In the genomic region with DNA sequence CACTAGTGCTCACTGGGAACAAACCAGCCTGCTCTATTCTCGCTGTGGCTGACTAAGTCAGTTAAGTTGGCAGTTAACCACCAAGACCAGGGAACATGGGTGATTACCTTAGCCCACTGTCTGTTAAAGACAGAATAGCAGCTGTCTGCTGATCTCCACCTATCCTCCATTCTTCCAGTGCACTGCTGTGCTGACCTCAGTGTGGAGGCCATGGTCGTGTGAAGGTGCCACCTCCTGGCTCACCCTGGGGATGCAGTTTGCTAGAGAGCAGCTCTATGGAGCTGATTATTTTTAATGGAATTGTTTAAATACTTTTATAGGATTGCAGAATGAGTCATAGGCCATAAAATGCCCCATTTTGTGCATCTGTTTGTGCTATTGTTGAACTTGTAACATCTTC, we compare ENCODE assay signal across 13 mouse cellular contexts.
DNase-seq lines count a peak whose midpoint lies in the region; ATAC-seq and TF ChIP-seq lines count a peak whose summit lies in the region.
"Had no signal": no experiment of that assay in that cellular context is flagged by ENCODE, and none has a peak within 500 bp of the region (broad histone marks: within the 10 kb centered on the region; RNA-seq: fewer than 3 reads in every experiment).

No protein-coding gene starts in this region.

- peak; percentile 44; the same call in 1 of the 2 replicates for TF ChIP-seq CTCF in lung, postnatal 0 days (IDR thresholded peaks at IDR 0.05)

- peaks cover 25% of the 10 kb centered on the region for H3K4me1 ChIP-seq in heart, embryonic 12.5 days (replicated peaks)
- H3K4me1 ChIP-seq in lung, postnatal 0 days (ENCODE audit: insufficient read depth, low read depth, low read length), result no peaks in the 10 kb centered on the region
- no peaks in the 10 kb centered on the region for H3K4me1 ChIP-seq in stomach, embryonic 15.5 days

- TF ChIP-seq EP300 in lung, postnatal 0 days (IDR thresholded peaks at IDR 0.05), result no peak

- DNase-seq in heart, postnatal 4 days, result peak; percentile 30
- no peak for DNase-seq in lung, postnatal 0 days (ENCODE audit: low spot score)
- DNase-seq in lung, postnatal 10 days, result no peak
- DNase-seq in brain, adult 2 months (ENCODE audit: low read depth, low spot score), result peak; percentile 64
- no peak for DNase-seq in embryo, embryonic 9.5 days (ENCODE audit: extremely low spot score)
- DNase-seq: adrenal gland, adult 8-10 months; gastrocnemius, postnatal 36 days; kidney, postnatal 10 days; lung, adult 18-20 months had no signal

- H3K9me3 ChIP-seq in heart, embryonic 12.5 days (replicated peaks), result no peaks in the 10 kb centered on the region
- no peaks in the 10 kb centered on the region for H3K9me3 ChIP-seq in lung, postnatal 0 days (ENCODE audit: low read length)
- no peaks in the 10 kb centered on the region for H3K9me3 ChIP-seq in stomach, embryonic 15.5 days
- H3K9me3 ChIP-seq: forebrain, embryonic 12.5 days; hindbrain, embryonic 10.5 days had no signal

- 69% methylated on average over 2 of the region's 2 CpGs for WGBS in heart, embryonic 12.5 days
- 58% methylated on average over 2 of the region's 2 CpGs for WGBS in lung, postnatal 0 days
- 71% methylated on average over 2 of the region's 2 CpGs for WGBS in stomach, embryonic 15.5 days

- no peaks in the 10 kb centered on the region for H3K27me3 ChIP-seq in heart, embryonic 12.5 days (replicated peaks)
- no peaks in the 10 kb centered on the region for H3K27me3 ChIP-seq in lung, postnatal 0 days (replicated peaks; ENCODE audit: insufficient read depth, low read length)
- no peaks in the 10 kb centered on the region for H3K27me3 ChIP-seq in stomach, embryonic 15.5 days (replicated peaks)
- H3K27me3 ChIP-seq: forebrain, embryonic 12.5 days had no signal

- H3K36me3 ChIP-seq in heart, embryonic 12.5 days, result peaks cover 92% of the 10 kb centered on the region
- H3K36me3 ChIP-seq in lung, postnatal 0 days (ENCODE audit: insufficient read depth, low read length), result peaks cover 50% of the 10 kb centered on the region
- H3K36me3 ChIP-seq in stomach, embryonic 15.5 days, result peaks cover 65% of the 10 kb centered on the region

- no peak overlapping the region for H3K4me2 ChIP-seq in heart, embryonic 12.5 days
- H3K4me2 ChIP-seq in lung, postnatal 0 days (replicated peaks; ENCODE audit: low read depth, low read length), result no peak overlapping the region
- H3K4me2 ChIP-seq in stomach, embryonic 15.5 days, result no peak overlapping the region
- H3K4me2 ChIP-seq: forebrain, embryonic 12.5 days had no signal

- H3K4me3 ChIP-seq in heart, embryonic 12.5 days, result no peak overlapping the region
- no peak overlapping the region for H3K4me3 ChIP-seq in lung, postnatal 0 days (ENCODE audit: low read depth, low read length)
- H3K4me3 ChIP-seq in stomach, embryonic 15.5 days (replicated peaks), result no peak overlapping the region
- H3K4me3 ChIP-seq: forebrain, embryonic 12.5 days; hindbrain, embryonic 10.5 days had no signal

- H3K9ac ChIP-seq in heart, embryonic 12.5 days, result no peak overlapping the region
- H3K9ac ChIP-seq in lung, postnatal 0 days (replicated peaks; ENCODE audit: low read depth), result no peak overlapping the region
- no peak overlapping the region for H3K9ac ChIP-seq in stomach, embryonic 15.5 days
- H3K9ac ChIP-seq: forebrain, embryonic 12.5 days had no signal

- no peak; the same call in 1 of the 2 replicates for ATAC-seq in heart, embryonic 12.5 days (ENCODE audit: insufficient number of reproducible peaks, low FRiP score)
- no peak for ATAC-seq in lung, postnatal 0 days
- ATAC-seq in stomach, embryonic 15.5 days (ENCODE audit: insufficient read depth, low FRiP score, low read depth), result 0 out of 2 replicates have a peak, but pooled peaks have one; percentile 27

- H3K27ac ChIP-seq in heart, embryonic 12.5 days (ENCODE audit: poor library complexity, severe bottlenecking), result no peak overlapping the region
- H3K27ac ChIP-seq in lung, postnatal 0 days (ENCODE audit: low read length), result no peak overlapping the region
- no peak overlapping the region for H3K27ac ChIP-seq in stomach, embryonic 15.5 days
- H3K27ac ChIP-seq: forebrain, embryonic 12.5 days; hindbrain, embryonic 10.5 days had no signal

Comparison
In these comparisons a context has a peak if more than half of its experiments do, and no peak if none do; other contexts are left out.
1. DNase-seq: peak in heart, postnatal 4 days (single experiment) and brain, adult 2 months (single experiment); none in lung, postnatal 0 days (single experiment), lung, postnatal 10 days (single experiment) and embryo, embryonic 9.5 days (single experiment).